Mouse (Mus musculus) urinary bladder, postnatal 25 days (tissue): ENCODE measurements around the gene Stn1.

ENCODE experiments used
- DNase-seq: peaks from one replicate; pipeline ENCODE4 v3.0.0; 2022; ENCODE audit warnings: low spot score

Gene Stn1

DNA sequence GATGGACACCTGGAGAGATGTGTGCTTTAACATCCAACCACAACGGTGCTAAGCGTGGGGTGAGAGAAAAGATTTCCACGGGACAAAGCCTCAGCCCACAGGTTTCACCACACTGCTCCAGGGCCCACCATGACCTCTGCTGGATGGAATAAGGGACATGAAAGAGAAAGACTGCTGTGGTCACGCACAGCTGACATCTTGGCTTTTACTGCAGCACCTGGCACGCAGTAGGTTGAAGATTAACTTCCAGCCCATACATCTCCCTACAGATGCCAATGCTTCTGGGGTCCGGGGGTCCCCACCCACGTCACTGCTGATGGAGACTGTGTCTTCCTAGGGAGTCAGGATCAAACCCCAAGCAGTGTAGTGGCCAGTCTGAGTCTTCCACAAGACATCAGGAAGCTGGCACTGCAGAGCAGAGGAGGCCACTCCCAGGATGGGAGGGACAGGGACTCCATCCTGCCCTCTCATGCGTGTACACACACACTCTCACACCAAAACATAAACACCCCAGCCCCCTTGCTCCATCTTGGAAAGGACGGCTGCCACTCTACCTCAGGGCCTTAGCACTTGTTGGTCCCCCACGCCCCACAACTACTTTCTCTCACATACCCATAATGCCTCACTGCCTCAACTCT, 85.7 kb downstream of the Stn1 start:
- no peak for DNase-seq
